Mouse (Mus musculus) thymus, postnatal 36 days (tissue): ENCODE results near the gene Rab8a.
A peak's percentile ranks its signal among the peaks of the same experiment; 100 is the strongest.

ENCODE experiments used
- DNase-seq, 2 experiments: peaks; one replicate each; pipeline ENCODE4 v3.0.0; 2022; ENCODE audit warnings: mixed read lengths in 2 of 2

Rab8a gene

GRCm38 (mm10) chr8:72146556-72146955 lies 14.4 kb upstream of the Rab8a start:
- DNase-seq: no peak

DNA sequence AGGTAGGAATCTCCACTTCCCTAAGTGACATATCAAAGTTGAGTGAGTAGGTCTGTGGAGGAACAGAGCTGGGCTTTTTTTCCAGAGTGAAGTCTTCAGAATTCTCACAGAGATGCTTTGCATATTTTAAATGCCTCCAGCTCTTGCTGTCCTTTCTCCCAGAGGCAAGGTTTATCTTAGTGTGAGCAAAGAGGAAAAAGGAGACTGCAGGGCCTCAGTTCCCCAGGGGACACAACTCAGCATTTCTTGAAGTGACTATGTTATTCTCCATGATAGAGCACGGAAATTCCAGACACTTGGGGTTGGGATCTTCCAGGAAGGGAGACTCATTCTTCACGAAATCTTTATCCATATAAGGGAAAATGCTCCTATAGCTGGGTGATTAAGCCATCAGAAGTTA lies 13.7 kb upstream of the Rab8a start:
- no peak for DNase-seq

DNA sequence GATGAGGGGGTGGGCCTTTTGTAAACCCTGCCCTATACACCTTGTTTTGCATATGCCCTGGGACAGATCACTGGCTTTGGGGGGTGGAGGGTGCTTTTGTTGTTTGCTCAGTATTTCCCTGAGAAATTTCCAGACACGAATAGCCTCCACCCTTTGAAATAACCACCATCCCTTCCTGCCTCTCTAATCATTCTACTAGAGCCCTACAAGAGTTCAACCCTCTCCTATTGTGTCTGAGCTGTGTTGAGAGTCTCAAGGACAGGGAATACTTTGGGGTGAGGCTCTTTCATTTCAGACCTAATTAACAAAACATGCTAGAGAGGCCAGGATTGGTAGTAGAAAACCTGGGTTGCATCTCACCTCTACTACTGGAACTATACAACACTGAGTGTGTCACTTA lies 11.9 kb upstream of the Rab8a start:
- no peak for DNase-seq

GRCm38 (mm10) chr8:72151418-72152078 lies 9.5 kb upstream of the Rab8a start:
- no peak for DNase-seq

DNA sequence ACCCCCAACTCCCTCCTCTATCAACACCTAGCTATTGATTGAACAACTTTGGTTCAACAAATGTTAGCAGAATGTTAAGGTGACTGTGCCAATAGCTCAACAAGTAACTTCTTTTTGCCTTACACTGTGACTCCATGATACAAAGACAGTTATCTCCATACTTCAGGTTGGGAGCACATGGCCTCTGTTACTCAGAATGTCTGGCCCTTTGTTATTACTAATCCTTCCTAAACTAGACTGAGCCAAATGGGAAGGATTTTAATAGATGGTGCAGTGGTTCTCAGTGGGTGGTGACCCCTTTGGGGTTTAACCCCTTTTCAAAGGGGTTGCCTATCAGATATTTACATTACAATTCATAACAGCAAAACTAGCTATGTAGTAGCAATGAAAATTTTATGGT lies 7.6 kb upstream of the Rab8a start:
- DNase-seq: no peak

DNA sequence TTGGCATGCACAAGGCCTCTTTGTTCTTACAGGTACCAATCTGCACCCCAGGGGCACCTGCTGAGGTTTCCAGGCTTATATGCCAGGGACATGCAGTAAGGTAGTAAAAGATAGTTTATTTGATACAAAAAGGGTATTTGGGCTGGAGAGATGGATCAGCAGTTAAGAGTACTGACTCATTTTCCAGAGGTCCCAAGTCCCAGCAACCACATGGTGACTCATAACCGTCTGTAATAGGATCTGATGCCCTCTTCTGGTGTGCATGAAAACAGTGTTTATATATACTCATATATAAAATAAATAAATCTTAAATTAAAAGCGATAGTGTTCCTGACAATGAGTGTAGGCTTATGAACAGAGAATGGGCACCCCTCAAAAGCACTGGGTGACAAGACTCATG lies 2.9 kb upstream of the Rab8a start:
- DNase-seq: no peak

DNA sequence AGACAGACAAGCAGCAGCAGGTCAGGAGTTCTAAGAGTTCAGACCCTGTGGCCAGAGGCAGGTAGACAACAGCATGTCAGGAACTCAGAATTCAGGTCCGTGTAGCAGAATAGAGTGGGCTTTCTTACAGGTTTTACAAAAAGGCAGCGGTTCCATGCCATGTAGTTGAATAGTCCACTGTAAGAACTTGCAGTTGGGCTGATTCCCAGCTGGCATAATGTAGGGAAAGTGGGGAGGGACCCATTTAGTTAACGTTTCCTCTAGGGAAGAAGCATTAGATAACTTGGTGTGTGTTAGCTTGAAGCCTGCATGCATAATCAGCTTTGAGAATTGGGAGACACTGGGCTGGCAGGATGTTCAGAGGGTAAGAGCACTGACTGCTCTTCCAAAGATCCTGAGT lies 2.3 kb upstream of the Rab8a start:
- DNase-seq: no peak

DNA sequence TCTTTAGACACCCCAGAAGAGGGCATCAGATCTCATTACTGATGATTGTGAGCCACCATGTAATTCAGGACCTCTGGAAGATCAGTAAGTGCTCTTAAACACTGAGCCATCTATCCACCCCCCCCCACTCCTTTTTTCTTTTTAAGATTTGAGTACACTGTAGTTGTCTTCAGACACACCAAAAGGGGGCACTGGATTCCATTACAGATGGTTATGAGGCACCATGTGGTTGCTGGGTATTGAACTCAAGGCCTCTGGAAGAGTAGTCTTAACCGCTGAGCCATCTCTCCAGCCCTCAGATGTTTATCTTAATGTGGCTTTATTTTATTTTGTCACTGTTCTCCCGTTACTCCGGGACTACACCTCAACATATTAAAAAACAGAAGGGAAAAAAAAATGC lies 993 bp upstream of the Rab8a start:
- no peak for DNase-seq

GRCm38 (mm10) chr8:72162821-72163220 lies 1.8 kb downstream of the Rab8a start:
- DNase-seq: peak in 1 of 2 experiments; percentile 46

DNA sequence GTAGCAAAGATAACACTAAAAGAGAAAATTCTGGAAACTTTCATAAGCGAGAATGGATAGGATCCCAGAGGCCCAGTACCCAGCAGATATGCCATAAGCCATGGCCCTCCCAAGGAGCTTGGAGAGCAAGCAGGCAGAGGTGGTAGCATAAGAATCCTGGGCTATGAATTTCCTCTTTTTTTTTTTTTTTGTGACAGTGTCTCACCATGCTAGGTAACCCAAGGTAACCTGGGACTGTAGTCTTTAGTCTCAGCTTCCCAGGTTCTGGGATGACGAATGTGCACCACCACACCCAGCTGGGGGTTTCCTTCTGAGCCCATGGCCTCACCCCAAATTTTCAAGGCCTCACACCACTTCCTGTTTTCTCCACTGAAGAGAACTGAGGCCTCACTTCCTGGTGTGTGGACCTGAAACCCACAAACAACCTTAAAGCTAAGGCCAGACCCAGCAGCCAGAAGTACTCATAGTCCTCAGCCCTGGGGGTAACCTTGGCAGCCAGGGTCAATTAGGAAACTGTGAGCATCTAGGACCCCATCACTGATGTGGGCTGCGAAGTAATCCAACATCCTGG lies 8.2 kb downstream of the Rab8a start:
- peak in 1 of 2 experiments; percentile 44 for DNase-seq

- DNase-seq: no peak
These were observed 8.8 kb downstream of the Rab8a start for GRCm38 (mm10) chr8:72169681-72170249.

GRCm38 (mm10) chr8:72177346-72177925 lies 16.4 kb downstream of the Rab8a start:
- DNase-seq: peak; percentile 59 to 67

DNA sequence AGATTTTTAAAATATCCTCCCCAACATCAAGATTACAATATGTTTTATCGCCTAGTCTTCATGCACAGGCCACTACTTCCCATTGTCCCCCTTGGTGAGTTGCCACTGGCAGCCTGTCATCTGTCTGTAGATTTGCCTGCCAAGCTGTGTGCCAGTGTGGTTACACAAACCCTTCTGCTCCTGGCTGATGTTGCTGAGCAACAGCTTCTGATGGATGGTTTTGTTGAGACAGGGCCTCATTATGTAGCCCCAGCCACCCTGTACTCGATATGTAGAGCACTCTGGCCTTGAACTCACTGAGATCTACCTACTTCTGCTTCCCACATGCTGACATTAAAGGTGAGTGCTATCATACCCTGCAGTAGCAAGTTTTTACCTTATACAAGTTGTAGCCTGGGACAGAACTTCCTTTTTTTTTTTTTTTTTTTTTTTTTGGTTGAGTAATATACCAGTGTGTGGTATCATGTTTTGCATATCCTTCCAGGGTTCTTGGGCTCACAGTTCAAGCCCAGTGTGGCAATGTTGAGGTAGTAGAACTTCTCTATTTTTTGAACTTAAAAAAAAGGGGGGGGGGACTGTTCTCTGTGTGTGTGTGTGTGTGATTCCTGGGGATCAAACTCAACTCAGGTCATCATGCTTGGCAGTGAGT lies 22.7 kb downstream of the Rab8a start:
- no peak for DNase-seq

DNA sequence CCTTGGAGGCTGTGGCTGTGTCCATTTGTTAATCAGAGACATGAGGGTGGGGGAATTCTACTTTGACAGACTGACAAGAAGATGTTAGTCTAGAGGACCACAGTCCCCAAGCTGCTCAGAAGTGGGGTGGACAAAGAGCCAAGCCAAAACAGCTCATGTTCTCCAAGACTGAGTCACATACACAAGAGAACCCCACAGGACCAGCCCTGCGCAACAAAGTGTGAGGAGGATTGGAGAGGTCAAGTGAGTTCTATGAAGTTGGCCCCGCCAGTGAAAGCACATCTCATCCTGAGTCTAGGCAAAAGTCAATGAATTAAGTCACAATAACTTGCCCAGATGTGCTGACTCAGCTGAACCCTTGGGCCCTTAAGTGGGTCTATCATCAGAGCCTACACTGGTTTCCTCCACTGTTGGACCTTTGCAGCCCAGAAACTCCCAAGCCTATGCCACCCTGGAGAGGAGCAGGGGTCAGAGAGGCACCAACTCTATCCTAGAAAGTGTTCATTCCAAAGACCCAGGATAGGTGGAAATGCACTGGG lies 26.9 kb downstream of the Rab8a start:
- no peak for DNase-seq

DNA sequence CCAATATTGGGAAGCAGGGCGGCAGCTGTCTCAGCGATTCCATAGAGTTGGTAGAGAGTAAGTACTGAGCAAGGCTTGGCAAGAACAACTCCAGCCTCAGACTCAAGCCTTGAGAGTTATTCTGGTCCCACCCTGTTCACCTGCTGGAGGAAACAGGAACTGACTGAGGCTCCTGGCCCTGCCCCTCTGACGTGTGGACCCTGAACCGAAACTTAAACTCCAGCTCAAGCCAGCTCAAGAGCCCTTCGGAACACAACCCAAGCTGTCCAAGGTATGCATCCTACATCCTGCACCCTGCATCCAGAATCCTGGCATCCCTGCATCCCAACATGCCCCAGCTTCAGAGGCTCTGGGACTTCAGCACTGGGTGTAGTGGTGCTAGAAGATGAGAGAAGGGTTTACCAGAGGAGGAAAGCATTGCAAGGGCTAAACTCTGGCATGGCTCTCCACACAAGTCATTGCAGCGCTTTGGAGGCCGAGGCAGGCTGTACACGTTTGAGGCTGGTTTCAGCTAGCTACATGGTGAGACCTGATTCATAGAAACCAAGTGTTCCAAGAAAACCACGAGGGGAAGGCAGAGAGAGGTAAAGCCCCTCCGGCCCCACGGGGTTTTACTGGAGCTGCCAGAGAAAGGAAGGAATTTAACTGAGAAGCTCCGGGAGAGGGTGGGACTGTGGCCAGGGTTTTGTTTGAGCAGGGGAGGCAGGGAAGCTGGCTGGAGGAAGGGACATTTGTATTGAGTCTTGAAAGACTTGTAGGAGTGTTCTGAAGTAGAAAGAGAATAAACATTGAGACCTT lies 28.6 kb downstream of the Rab8a start, which contains the start of gene Hsh2d:
TSS of gene Hsh2d (plus strand) at position 222 of the 798 bp plus-strand sequence.
- peak; percentile 69 to 73 for DNase-seq

DNA sequence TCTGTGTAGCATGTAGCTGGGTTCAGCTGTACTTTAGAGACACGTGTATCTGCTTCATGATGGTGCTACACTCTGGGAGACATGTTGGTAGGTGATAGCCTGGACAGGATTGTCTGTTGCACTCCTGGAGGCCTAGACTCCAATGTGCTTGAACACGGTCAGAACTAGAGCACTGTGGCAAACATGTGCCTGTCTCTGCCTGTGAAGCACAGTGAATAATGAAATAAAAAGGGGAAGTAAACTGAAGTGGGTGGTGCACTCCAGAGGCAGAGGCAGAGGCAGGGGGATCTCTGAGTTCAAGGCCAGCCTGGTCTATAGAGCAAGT lies 29.2 kb downstream of the Rab8a start:
- no peak for DNase-seq

DNA sequence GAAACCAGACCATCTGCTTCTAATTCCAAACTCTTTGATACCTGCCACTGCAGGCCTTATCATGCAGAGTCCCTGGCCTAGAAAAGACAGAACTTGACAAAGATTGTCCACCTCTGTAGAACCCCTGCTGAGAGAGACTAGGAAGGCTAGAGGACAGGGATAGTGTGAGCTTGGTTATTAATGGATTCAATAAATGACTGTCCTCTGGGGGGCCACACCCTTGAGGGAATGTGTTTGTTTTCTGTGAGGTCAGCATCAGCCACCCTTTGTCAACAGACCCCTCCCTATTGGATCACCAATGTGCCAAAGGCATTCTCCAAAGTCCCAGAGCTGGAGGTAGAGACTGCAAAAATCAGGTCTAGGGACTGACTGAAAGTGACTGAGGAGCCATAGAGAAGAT lies 31.1 kb downstream of the Rab8a start:
- no peak for DNase-seq

DNA sequence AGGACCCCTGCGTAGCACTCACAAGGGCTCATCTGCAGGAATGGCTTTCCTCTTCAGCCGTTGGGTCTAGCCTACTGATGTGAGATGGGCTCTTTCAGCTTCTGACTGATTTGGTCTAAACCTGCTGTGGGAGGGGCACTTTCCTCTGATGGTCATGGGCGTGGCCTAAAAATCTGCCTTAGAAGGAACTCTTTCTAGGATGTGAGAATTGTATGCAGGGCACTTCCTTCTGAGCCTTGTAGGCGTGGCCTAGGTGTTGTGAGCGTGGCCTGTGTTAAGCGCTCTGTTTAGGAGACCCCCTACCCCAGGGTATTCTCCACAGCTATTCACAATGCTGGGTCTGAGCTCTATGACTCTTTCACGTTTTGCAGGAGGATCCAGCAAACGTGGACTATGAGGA lies 37.0 kb downstream of the Rab8a start:
- DNase-seq: no peak

DNA sequence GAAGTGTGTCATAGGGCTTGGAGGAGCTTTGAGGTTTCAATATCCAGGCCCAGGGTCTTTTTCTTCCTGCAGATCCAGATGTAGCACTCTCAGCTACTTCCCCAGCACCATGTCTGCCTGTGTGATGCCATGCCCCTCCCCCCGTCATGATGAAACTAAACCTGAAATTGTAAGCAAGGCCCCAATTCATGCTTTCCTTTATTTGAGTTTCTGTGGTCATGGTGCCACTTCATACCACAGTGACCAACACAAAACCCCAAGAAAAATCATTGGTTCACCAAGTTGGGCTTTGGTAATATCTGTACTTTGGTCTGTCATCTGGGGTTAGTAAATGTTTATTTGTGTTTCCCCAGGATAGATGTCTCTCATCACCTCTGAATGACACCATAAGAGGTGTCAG lies 47.6 kb downstream of the Rab8a start:
- no peak for DNase-seq

- no peak for DNase-seq
These were observed 49.2 kb downstream of the Rab8a start for GRCm38 (mm10) chr8:72210222-72210621.

DNA sequence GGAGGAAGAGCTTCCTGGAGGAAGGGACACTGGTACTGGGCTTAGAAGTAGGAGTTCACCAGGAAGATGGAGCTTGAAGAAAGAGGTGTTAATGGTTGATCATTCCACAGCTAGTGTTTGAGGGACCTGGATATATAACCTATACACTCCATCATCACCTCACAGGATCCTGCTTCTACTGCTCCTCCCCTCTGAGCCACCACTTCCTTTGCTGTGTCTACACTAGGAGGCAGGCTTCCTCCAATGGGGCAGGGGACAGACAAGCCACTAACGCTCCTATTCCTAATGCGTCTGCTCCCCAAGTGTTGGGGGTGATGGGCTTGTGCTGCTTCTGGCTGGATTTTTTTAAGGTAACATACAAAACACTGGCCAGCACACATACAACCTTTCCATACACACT lies 49.7 kb downstream of the Rab8a start:
- DNase-seq: no peak

DNA sequence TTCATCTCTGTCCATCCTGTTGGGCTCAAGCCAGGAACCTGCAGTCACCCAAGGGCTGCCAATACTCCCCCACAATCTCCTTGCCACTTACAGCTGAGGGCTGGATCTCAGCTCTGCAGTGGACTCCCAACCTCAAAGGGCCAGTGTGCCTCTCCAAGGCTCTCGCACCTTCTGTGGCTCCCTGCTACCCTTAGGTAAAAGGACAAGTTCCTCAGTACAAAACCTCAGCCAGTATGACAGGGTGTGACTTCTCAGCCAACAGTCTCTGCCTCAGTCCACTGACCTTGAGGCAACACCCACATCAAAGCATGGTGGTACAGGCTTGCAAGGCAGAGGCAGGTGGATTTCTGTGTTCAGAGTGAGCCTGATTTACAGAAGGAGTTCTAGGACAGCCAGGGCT lies 50.8 kb downstream of the Rab8a start:
- DNase-seq: no peak

GRCm38 (mm10) chr8:72212751-72213150 lies 51.8 kb downstream of the Rab8a start, which contains the start of gene Cib3:
Gene Cib3, minus strand, starts transcription at chr8:72212837.
- no peak for DNase-seq
